Mouse (Mus musculus) heart, embryonic 16.5 days (tissue): ENCODE measurements at regions not wholly inside any gene's neighbourhood (a gene's known extent, or its start where the extent isn't known, plus 50 kb on each side); places are given as distances from the start of the nearest gene placed in this dataset.
A peak's percentile ranks its signal among the peaks of the same experiment; 100 is the strongest.

ENCODE experiments used
- ATAC-seq: fragments of 200-750 bp; cut with Nextera tagmentation; replicated peaks from 2 replicates; pipeline ENCODE4 v1.8.0; 2017; ENCODE audit warnings: moderate number of reproducible peaks; ENCODE audit not compliant: insufficient read depth, low FRiP score; ENCODE audit errors: extremely low read depth
- H3K27ac ChIP-seq: fragments of 300-500 bp; sonication (generic); 2 replicates; pipeline ENCODE4 v1.5.1; 2014; ENCODE audit warnings: mild to moderate bottlenecking, low read length, control low read depth, moderate library complexity
- H3K27me3 ChIP-seq: fragments of 300-500 bp; sonication (generic); 2 replicates; pipeline ENCODE4 v1.6.1; 2014; ENCODE audit warnings: low read length, mixed read lengths; ENCODE audit not compliant: control insufficient read depth, insufficient read depth
- H3K36me3 ChIP-seq: fragments of 300-500 bp; sonication (generic); 2 replicates; pipeline ENCODE4 v1.6.1; 2014; ENCODE audit not compliant: control insufficient read depth, insufficient read depth
- H3K4me1 ChIP-seq: fragments of 300-500 bp; sonication (generic); 2 replicates; pipeline ENCODE4 v1.6.1; 2014; ENCODE audit warnings: low read length, mixed read lengths; ENCODE audit not compliant: control insufficient read depth, insufficient read depth
- H3K4me2 ChIP-seq: fragments of 300-500 bp; sonication (generic); 2 replicates; pipeline ENCODE4 v1.6.1; 2014; ENCODE audit warnings: low read depth, mild to moderate bottlenecking, control low read depth, low read length
- H3K4me3 ChIP-seq: fragments of 300-500 bp; sonication (generic); 2 replicates; pipeline ENCODE4 v1.5.1; 2014; ENCODE audit warnings: mild to moderate bottlenecking, control low read depth, low read length
- H3K9ac ChIP-seq: fragments of 300-500 bp; sonication (generic); 2 replicates; pipeline ENCODE4 v1.6.1; 2014; ENCODE audit warnings: low read length, control low read depth
- H3K9me3 ChIP-seq: fragments of 300-500 bp; sonication (generic); replicated peaks from 2 replicates; pipeline ENCODE4 v1.6.1; 2016; ENCODE audit warnings: low read length; ENCODE audit not compliant: control insufficient read depth
- WGBS: fragments of 180-500 bp; shearing (Covaris S2); extraction: QIAGEN DNeasy Blood & Tissue Kit; methylation state at CpG from one replicate; pipeline ENCODE4 v1.1.7; 2014; 5-methylcytosine and 5-hydroxymethylcytosine counted together

DNA sequence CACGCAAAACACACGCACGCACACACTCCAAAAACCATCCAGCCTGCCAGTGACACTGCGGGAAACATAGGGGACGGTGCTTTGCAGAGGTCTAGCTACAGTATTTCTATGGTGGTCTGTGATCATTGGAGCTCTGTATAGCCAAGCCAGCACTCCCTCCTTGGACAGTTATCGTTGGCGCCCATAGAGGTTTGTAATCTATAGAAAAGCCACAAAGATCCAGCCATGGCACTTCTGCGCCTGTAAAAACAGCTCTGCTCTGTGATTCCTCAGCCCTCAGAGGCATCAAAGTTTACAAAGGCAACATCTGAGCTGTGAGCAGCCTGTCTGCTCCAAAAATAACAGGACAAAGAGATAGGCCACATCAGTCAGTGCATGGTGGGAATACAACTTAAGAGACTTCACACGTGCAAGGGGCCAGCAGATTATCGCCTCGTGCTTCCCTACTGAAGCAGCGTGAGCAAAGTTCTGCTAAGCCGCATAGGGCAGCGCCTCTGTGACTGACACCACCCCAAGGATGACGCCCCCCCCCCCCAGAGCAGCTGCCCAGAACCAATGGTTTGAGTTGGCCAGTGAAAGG is 194.7 kb downstream of the Ackr3 start:
- peak; percentile 85 for ATAC-seq
- H3K36me3 ChIP-seq: no peaks in the 10 kb centered on the region
- H3K4me1 ChIP-seq: 0 out of 2 replicates have a peak, but pooled peaks cover 7% of the 10 kb centered on the region
- no peaks in the 10 kb centered on the region for H3K27me3 ChIP-seq
- WGBS: 48% methylated on average over 15 of the region's 15 CpGs
- H3K4me3 ChIP-seq: no peak overlapping the region
- no peaks in the 10 kb centered on the region for H3K9me3 ChIP-seq
- H3K4me2 ChIP-seq: no peak overlapping the region
- no peak overlapping the region for H3K27ac ChIP-seq
- H3K9ac ChIP-seq: no peak overlapping the region

DNA sequence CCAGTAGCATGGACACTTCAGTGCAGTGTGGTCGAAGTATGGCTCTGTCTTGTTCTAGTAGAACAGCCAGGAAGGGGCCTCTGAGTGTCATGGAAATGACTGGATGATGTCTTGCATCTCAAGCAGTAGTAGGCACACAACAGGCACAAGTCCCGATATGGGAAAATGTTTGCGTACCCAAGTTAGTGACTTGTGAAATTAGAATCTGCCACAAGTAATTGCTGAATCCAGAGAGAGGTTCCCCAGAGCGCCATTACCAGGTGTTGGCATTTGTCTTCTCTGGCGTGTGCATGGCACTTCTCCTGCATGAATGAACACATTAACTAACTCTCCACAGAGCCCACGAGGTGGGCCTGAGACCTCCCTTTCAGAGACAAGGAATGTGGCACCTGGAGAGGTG is 199.3 kb downstream of the Ackr3 start:
- H3K9ac ChIP-seq: no peak overlapping the region
- no peaks in the 10 kb centered on the region for H3K27me3 ChIP-seq
- ATAC-seq: no peak
- no peaks in the 10 kb centered on the region for H3K36me3 ChIP-seq
- H3K4me3 ChIP-seq: no peak overlapping the region
- no peak overlapping the region for H3K27ac ChIP-seq
- H3K4me1 ChIP-seq: 0 out of 2 replicates have a peak, but pooled peaks cover 7% of the 10 kb centered on the region
- 81% methylated on average over 6 of the region's 6 CpGs for WGBS
- no peak overlapping the region for H3K4me2 ChIP-seq
- H3K9me3 ChIP-seq: no peaks in the 10 kb centered on the region

DNA sequence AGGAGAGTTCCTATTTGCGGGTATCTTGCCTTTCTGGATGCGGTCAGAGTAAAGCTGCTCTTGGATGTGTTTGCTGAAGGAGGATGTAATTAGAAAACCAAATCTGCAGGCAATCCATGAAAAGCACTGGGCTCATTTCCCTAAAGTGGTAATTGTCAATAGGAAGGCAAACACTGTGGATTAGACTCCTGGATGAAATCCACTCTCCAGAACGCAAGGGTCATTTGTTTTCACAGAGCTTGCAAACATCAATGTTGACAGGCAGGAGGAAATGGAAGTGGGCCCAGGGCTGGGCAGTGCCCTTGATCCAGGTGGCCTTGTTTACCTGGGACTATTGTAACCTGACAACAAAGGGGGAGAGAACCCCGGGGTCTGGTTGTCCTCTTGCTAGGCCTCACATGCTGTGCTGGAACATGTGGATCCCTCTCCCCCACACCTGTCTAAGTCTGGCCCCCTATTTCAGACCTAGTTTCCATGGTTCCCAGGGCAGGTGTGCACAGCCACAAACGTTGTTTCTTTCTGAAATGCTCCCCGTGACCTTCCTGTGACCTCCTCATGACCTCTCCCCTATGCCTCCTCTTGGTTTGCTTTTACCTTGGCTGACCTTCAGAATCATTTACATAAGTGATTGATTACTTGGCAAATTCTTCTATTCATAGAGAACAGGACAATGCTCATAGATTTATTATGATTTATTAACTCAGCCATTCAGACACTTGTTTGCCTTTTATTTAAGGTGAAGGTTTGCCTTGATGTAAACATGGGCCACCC is 197.9 kb upstream of the Cops8 start:
- H3K4me1 ChIP-seq: no peaks in the 10 kb centered on the region
- WGBS: 60% methylated on average over 6 of the region's 6 CpGs
- no peaks in the 10 kb centered on the region for H3K36me3 ChIP-seq
- H3K4me2 ChIP-seq: no peak overlapping the region
- no peak overlapping the region for H3K9ac ChIP-seq
- no peaks in the 10 kb centered on the region for H3K9me3 ChIP-seq
- ATAC-seq: no peak
- no peak overlapping the region for H3K27ac ChIP-seq
- H3K4me3 ChIP-seq: no peak overlapping the region
- no peaks in the 10 kb centered on the region for H3K27me3 ChIP-seq

DNA sequence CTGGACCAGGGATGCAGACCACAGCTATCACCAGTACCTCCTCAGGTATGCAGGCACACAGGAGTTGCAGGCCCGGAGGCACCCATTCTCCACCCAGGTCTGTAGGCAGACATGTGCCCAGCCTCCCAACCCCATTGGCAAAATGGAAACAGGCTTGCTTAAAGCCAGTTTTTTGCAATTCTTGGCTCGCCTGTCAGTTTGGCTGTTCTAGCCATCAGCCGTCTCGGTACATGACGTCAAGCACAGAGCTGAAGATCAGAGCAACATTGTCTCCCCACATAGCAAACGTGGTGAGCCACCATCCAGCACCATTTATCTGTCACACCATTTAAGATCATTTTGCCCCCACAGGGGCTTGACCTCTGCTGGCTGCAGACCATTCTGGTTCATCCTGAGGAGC is 196.1 kb upstream of the Cops8 start:
- Histone ChIP-seq H3K4me3 (no peak overlapping the region), H3K36me3 (no peaks in the 10 kb centered on the region), H3K4me1 (no peaks in the 10 kb centered on the region), H3K27me3 (no peaks in the 10 kb centered on the region), H3K4me2 (no peak overlapping the region), H3K9ac (no peak overlapping the region), H3K27ac (no peak overlapping the region), H3K9me3 (no peaks in the 10 kb centered on the region)
- 83% methylated on average over 6 of the region's 6 CpGs for WGBS
- no peak for ATAC-seq

DNA sequence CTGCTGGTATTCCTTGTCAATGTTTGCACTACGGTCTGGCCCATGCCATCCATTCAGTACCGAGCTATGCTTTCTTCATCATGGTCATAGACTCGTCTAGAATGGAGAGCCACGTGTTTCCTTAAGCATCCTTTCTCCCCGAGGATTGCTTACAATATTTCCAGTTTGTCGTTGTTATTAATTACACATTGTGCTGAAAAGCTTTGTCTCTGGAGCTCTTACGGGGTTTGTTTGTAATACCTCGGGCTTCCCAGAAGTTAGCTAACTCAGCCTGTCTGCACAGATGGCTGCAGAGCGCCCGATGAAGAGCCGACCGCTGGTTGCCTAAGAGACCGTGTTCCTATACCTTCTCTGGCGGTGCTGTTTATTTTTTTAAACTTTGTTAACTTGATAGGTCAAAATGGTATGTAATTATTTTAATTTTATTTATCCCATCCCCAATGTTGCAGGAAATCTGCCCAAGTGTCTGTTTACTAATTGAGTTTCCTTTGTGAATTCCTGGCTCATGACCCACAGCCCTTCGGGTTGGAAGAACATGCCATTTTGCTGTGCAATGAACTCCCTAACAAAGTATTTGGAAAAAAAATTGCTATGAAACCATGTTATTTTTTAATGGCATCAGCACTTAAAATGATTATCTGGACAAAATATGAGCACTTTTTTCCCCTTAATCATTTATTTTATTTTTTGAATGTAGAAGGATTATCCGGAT is 194.1 kb upstream of the Cops8 start:
- no peak for ATAC-seq

DNA sequence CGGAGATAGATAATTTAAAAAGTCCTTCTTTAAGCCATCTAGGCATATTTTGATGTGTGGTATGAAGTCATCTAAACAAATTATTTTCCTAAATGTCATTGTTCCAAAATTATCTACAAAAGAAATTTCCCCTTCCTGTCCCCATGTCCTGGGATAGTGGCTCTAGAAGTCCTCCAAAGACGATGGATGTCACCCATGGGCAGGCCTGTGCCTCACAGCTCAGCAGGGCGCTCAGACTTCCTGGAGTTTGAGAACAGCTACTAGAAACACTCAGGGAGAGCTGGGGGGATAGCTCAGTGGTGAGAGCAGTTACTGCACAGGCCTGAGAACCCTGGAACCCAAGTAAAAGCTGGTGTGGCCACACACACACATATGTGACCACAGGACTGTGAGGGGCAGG is 193.5 kb upstream of the Cops8 start:
- H3K4me3 ChIP-seq: no peak overlapping the region
- H3K4me1 ChIP-seq: no peaks in the 10 kb centered on the region
- H3K27ac ChIP-seq: no peak overlapping the region
- no peak for ATAC-seq
- no peaks in the 10 kb centered on the region for H3K27me3 ChIP-seq
- H3K9ac ChIP-seq: no peak overlapping the region
- WGBS: 80% methylated on average over 3 of the region's 3 CpGs
- no peaks in the 10 kb centered on the region for H3K36me3 ChIP-seq
- H3K4me2 ChIP-seq: no peak overlapping the region
- no peaks in the 10 kb centered on the region for H3K9me3 ChIP-seq

More for the DNA sequence above, 194.1 kb upstream of the Cops8 start:
- H3K9ac ChIP-seq: no peak overlapping the region
- H3K9me3 ChIP-seq: no peaks in the 10 kb centered on the region
- no peak overlapping the region for H3K4me3 ChIP-seq
- no peak overlapping the region for H3K4me2 ChIP-seq
- H3K27me3 ChIP-seq: no peaks in the 10 kb centered on the region
- WGBS: 68% methylated on average over 16 of the region's 16 CpGs
- H3K27ac ChIP-seq: no peak overlapping the region
- H3K4me1 ChIP-seq: no peaks in the 10 kb centered on the region
- H3K36me3 ChIP-seq: no peaks in the 10 kb centered on the region

DNA sequence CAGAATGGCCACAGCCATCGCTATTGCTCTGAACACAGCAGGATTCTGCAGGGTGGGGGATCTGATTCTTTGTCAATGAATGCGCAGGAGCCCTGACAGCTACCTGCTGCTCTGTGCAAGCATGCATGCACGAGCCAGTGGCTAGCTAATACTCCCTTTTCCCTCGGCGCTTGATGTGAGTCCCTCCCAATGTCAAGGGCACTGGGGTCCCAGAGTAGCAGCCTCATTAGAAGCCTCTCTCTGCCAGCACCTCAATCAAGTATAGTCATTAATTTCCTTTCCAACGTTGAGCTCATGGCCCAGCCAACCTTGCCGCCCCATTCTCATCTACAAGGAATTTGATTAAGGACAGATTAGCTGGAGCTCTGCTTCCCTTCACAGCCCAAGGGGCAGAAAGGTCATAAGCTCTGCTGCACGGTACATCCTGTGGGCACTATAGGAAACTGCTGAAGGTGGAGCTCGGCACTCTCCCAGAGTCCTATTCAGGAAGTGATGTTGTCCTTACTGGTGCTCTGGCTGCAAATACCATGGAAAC is 190.2 kb upstream of the Cops8 start:
- no peaks in the 10 kb centered on the region for H3K4me1 ChIP-seq
- WGBS: 46% methylated on average over 9 of the region's 9 CpGs
- no peak overlapping the region; the same call in 1 of the 2 replicates for H3K27ac ChIP-seq
- H3K9me3 ChIP-seq: no peaks in the 10 kb centered on the region
- H3K9ac ChIP-seq: no peak overlapping the region
- no peaks in the 10 kb centered on the region for H3K27me3 ChIP-seq
- no peaks in the 10 kb centered on the region for H3K36me3 ChIP-seq
- peak; percentile 81 for ATAC-seq
- no peak overlapping the region for H3K4me2 ChIP-seq
- H3K4me3 ChIP-seq: no peak overlapping the region

DNA sequence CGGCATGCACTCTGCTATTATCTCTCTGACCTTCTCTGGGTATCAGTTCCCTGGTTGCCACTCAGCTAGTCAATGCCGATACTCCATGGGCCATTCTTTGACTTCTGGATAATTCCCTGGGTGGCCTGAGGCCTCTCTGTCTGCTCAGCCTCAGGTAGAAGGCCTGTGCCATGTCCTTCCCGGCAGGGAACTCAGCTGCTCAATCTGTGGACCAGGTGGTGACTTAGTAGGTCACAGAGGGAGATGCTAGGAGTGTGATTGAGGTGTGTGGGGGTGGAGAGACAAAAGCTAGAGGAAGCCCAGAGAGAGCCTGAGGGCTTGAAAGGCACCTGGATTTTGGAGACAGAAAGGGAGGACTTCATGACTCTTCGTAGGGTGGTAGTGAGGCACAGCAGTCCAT is 188.0 kb upstream of the Cops8 start:
- H3K4me1 ChIP-seq: peaks cover 4% of the 10 kb centered on the region; the same call in 1 of the 2 replicates
- H3K27me3 ChIP-seq: no peaks in the 10 kb centered on the region
- H3K27ac ChIP-seq: no peak overlapping the region
- no peak overlapping the region for H3K4me3 ChIP-seq
- ATAC-seq: no peak
- no peak overlapping the region for H3K9ac ChIP-seq
- no peaks in the 10 kb centered on the region for H3K36me3 ChIP-seq
- H3K9me3 ChIP-seq: no peaks in the 10 kb centered on the region
- 77% methylated on average over 4 of the region's 4 CpGs for WGBS
- no peak overlapping the region for H3K4me2 ChIP-seq
